Mouse (Mus musculus): ENCODE measurements around the gene Rpa2.

DNA sequence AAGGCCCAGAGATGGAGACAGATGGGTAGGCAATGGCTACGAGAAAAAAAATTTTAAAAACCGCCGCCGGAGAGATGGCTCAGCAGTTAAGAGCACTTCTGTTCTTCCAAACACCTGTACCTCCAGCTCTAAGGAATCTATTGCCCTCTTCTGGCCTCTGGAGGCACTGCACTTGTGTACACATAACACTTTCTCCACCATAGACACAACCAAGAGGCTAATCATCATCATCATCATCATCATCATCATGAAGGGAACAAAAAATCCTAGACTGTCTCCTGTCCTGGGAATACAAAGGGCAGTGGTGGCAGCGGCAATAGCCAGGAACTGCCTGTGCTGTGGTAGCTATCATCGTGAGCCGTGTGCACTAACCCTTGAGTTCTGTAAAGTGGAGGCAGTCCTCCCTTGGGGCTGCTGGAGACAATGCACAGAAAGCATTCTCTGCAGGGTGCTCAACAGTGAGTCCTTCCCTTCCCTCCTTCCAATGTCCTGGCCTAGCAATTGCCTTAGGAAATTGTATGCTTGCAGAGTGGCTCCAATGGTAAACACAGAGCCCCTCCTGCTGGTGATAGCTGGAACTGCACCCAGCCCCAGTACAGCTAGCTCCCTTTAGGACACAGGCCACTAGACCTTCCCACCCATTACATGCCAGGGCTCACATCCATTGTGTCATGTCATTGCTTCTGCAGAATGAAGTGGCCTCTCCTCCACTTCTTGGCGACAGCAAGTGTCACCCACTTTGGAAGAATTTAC is 55.7 kb downstream of the Rpa2 start:
- TF ChIP-seq GATA1 (IDR thresholded peaks at IDR 0.05; ENCODE audit: borderline replicate concordance, low read length) (no peak), FLI1 (IDR thresholded peaks at IDR 0.05; ENCODE audit: low read length) (no peak)

Data from megakaryocyte, embryonic 14.5 days (primary cell).